Mouse (Mus musculus) MEL (cell line): ENCODE results near the gene Casp4.

Experiments used
- CTCF ChIP-seq, 3 experiments: IDR thresholded peaks in 2 of 3; conservative IDR thresholded peaks in 1 of 3; 2 replicates each; pipeline ENCODE4 v1.5.1; 2011 to 2012; ENCODE audit warnings: low read length in 3 of 3, low read depth in 2 of 3, mild to moderate bottlenecking in 2 of 3, improper control_type of control experiment in 1 of 3, inconsistent platforms in 1 of 3, mixed read lengths in 1 of 3, moderate library complexity in 1 of 3; ENCODE audit not compliant: control insufficient read depth in 1 of 3, insufficient read depth in 1 of 3, poor library complexity in 1 of 3, severe bottlenecking in 1 of 3
- EP300 ChIP-seq, 2 experiments: IDR thresholded peaks; 2 replicates each; pipeline ENCODE4 v1.6.1; 2011; ENCODE audit warnings: improper control_type of control experiment in 2 of 2, low read length in 2 of 2, low read depth in 1 of 2, mild to moderate bottlenecking in 1 of 2

- TF ChIP-seq CTCF (IDR thresholded peaks at IDR 0.05 in 2 of 3, conservative IDR thresholded peaks at IDR 0.05 in 1 of 3; ENCODE audit: control insufficient read depth in 1 of 3, insufficient read depth in 1 of 3, low read depth in 2 of 3, low read length in 3 of 3, poor library complexity in 1 of 3, severe bottlenecking in 1 of 3), result no peak
- TF ChIP-seq EP300 (IDR thresholded peaks at IDR 0.05; ENCODE audit: low read depth in 1 of 2, low read length in 2 of 2), result no peak
These were observed 1.5 kb downstream of the Casp4 start for GRCm38 (mm10) chr9:5310112-5310511.
